Mouse (Mus musculus) heart, postnatal 36 days (tissue): Measurements from ENCODE around the gene Jsrp1. TPM values are rescaled to one million over a fixed set of nuclear protein-coding genes. Genes with fewer than 3 reads are reported as not detected.

Experiments used
- DNase-seq, 2 experiments: peaks; one replicate each; pipeline ENCODE4 v3.0.0; 2021 to 2022
- intact Hi-C: fragments of 180-260 bp; cut with DNase I; formaldehyde crosslinking; loops from one replicate; pipeline ENCODE4 v1.15.1; 2025
- microRNA-seq, 2 experiments: library from miRNA; unstranded; fragments of <30 nt; microRNA quantifications; one replicate each; pipeline ENCODE4 v1.2.0; 2021; ENCODE audit warnings: borderline number of aligned reads in 2 of 2
- total RNA-seq, 2 experiments: library from RNA; stranded (reverse); gene quantifications; 2 replicates each; pipeline ENCODE4 v1.2.3; 2021

Gene Jsrp1
- total RNA-seq, 2 experiments from 2014 or later = 0.46 TPM; not detected in 1

GRCm38 (mm10) chr10:80763502-80763901 lies 49.8 kb downstream of the Jsrp1 start:
- no peak for DNase-seq
- intact Hi-C loops = no loop called here

GRCm38 (mm10) chr10:80761821-80762220 lies 51.5 kb downstream of the Jsrp1 start:
- intact Hi-C loops = no loop called here
- DNase-seq = no peak

- DNase-seq = no peak
- intact Hi-C loops = no loop called here
Measured at GRCm38 (mm10) chr10:80760596-80761524, 52.4 kb downstream of the Jsrp1 start.

- intact Hi-C loops = loop anchor here (1.0 kb wide), 1 partner anchor 16 kb away; no protein-coding TSS in a partner anchor
- no peak for DNase-seq
Measured at GRCm38 (mm10) chr10:80758651-80759050, 54.6 kb downstream of the Jsrp1 start.

Small RNA genes within 50 kb of the gene (microRNA-seq; reads per million reads assigned to microRNA genes)
- gene Mir1982 = 0 to 2.0 reads per million in 2 experiments

Other genes with a start within 250 kb of the Jsrp1 start
- 1 to 10 TPM; 3.6 to 4.5 TPM for gene Klf16, start 236.2 kb downstream of the Jsrp1 start, total RNA-seq
- gene Abhd17a, start 223.2 kb downstream of the Jsrp1 start, total RNA-seq = 10 to 100 TPM; 48.3 to 51.2 TPM
- 10 to 100 TPM; 19.7 to 22.1 TPM for gene Scamp4, start 210.6 kb downstream of the Jsrp1 start, total RNA-seq
- 1 to 10 TPM in 1 of 2 experiments, under 1 TPM in 1; 0.49 to 1.4 TPM for gene Adat3, start 210.6 kb downstream of the Jsrp1 start, total RNA-seq
- gene Gm49322, start 207.5 kb downstream of the Jsrp1 start, total RNA-seq = under 1 TPM; 0.41 to 0.58 TPM
- 100 to 1,000 TPM; 111 to 119 TPM for gene Csnk1g2, start 190.7 kb downstream of the Jsrp1 start, total RNA-seq
- 10 to 100 TPM; 45.5 to 46.8 TPM for gene Btbd2, start 156.4 kb downstream of the Jsrp1 start, total RNA-seq
- 100 to 1,000 TPM; 223 to 233 TPM for gene Mknk2, start 135.4 kb downstream of the Jsrp1 start, total RNA-seq
- gene Mob3a, start 111.5 kb downstream of the Jsrp1 start, total RNA-seq = 1 to 10 TPM; 5.3 to 6.7 TPM
- gene Izumo4, start 111.3 kb downstream of the Jsrp1 start, total RNA-seq = 1 to 10 TPM; 2.5 to 2.9 TPM
- 10 to 100 TPM; 35.1 to 43.5 TPM for gene Ap3d1, start 71.2 kb downstream of the Jsrp1 start, total RNA-seq
- gene Dot1l, start 58.3 kb downstream of the Jsrp1 start, total RNA-seq = 10 to 100 TPM; 22.5 to 27.0 TPM
- gene Sf3a2, start 15.3 kb downstream of the Jsrp1 start, total RNA-seq = 10 to 100 TPM; 29.5 to 29.7 TPM
- 10 to 100 TPM; 29.3 to 31.3 TPM for gene Plekhj1, start 14.9 kb downstream of the Jsrp1 start, total RNA-seq
- under 1 TPM; 0.22 to 0.53 TPM for gene Amh, start 8.3 kb downstream of the Jsrp1 start, total RNA-seq
- 100 to 1,000 TPM; 850 to 884 TPM for gene Oaz1, start 13.2 kb upstream of the Jsrp1 start, total RNA-seq
- 1 to 10 TPM; 6.4 to 8.9 TPM for gene Lingo3, start 30.5 kb upstream of the Jsrp1 start, total RNA-seq
- gene Lsm7, start 41.7 kb upstream of the Jsrp1 start, total RNA-seq = 10 to 100 TPM; 19.6 to 25.4 TPM
- 10 to 100 TPM; 15.6 to 19.1 TPM for gene Sppl2b, start 41.8 kb upstream of the Jsrp1 start, total RNA-seq
- not detected for gene Tmprss9, start 58.4 kb upstream of the Jsrp1 start, total RNA-seq
- gene Timm13, start 87.5 kb upstream of the Jsrp1 start, total RNA-seq = 100 to 1,000 TPM; 129 to 145 TPM
- 1 to 10 TPM; 3.6 to 4.9 TPM for gene Lmnb2, start 104.7 kb upstream of the Jsrp1 start, total RNA-seq
- gene Gadd45b, start 116.6 kb upstream of the Jsrp1 start, total RNA-seq = 10 to 100 TPM; 11.0 to 18.7 TPM
- gene Gng7, start 201.4 kb upstream of the Jsrp1 start, total RNA-seq = under 1 TPM; 0.22 to 0.67 TPM
- gene Diras1, start 212.2 kb upstream of the Jsrp1 start, total RNA-seq = not detected
- 10 to 100 TPM; 14.5 to 14.6 TPM for gene Slc39a3, start 223.9 kb upstream of the Jsrp1 start, total RNA-seq
- gene Sgta, start 246.7 kb upstream of the Jsrp1 start, total RNA-seq = 10 to 100 TPM; 96.1 to 99.9 TPM